Mouse (Mus musculus): ENCODE results near the gene Snx25.

DNA sequence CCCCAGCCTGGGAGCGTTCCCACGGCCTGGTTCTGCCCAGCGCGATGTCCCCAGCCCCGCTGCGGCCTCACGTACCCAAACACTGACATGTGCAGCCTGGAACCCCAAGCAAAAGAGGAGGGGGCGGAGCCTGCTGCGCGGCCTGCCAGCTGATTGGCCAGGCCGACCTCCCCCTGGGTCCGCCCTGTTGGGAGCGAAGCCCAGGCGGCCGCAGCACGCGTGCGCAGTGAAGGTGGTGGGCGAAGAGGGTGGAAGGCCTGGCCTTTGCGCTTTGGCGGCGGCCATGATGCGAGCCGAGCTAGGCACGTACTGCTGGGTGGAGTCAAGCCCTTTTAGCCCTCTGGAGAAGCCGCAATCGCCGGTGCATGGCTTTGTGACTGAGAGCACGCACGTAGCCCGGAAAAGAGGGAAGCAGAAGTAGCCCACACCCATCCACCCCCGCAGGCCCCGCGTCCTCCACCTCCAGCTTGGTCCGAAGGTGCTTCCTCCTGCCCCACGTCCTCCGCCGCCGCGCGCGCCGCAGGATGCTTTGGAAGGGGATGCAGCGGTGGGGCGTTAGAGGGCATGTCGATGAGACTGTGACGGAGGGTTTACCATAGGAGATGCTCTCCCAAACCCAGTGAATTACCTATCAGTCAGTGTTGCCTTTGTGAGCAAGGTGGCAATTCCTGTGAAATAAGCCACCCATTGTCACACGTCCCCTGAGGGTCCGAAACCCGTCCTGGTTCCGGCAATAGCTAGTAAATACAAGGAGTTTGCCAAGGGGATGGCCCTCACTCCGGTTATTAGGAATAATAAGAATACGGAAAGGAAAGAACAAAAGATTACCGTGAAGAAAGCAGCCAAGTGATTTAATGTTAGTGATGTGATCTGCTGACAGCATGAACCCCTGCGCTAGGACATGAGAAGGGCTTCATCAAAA lies 151.9 kb downstream of the Snx25 start:
- TF ChIP-seq CTCF (IDR thresholded peaks at IDR 0.05; ENCODE audit: control insufficient read depth, insufficient read depth, low read length) (no peak), POLR2A (IDR thresholded peaks at IDR 0.05; ENCODE audit: borderline replicate concordance, control insufficient read depth, low read depth, low read length) (peak; percentile 93)
